Mouse (Mus musculus) CH12.LX (cell line): Measurements from ENCODE around the gene Olfr643. TPM values are rescaled to one million over a fixed set of nuclear protein-coding genes. Genes with fewer than 3 reads are reported as not detected.

ENCODE experiments used
- DNase-seq: peaks from one replicate; pipeline ENCODE4 v3.0.0-alpha.2; 2013; ENCODE audit errors: extremely low read depth
- H3K27ac ChIP-seq: 2 replicates; pipeline ENCODE4 v1.5.1; 2012; ENCODE audit warnings: low read depth, mild to moderate bottlenecking, control low read depth, moderate library complexity; ENCODE audit not compliant: insufficient read depth
- H3K27me3 ChIP-seq: replicated peaks from 2 replicates; pipeline ENCODE3; 2012; ENCODE audit warnings: inconsistent platforms
- H3K36me3 ChIP-seq, 2 experiments: replicated peaks in 1 of 2; 2 replicates each; pipeline versions ENCODE3 to v1.6.1; 2012; ENCODE audit warnings: inconsistent platforms in 1 of 2, low read length in 1 of 2, mild to moderate bottlenecking in 1 of 2, mixed read lengths in 1 of 2, moderate library complexity in 1 of 2; ENCODE audit not compliant: control insufficient read depth in 1 of 2, insufficient read depth in 1 of 2
- H3K4me1 ChIP-seq, 2 experiments: 2 replicates each; pipeline ENCODE4 v1.6.1; 2012; ENCODE audit warnings: inconsistent platforms in 1 of 2, moderate library complexity in 1 of 2; ENCODE audit not compliant: insufficient read depth in 2 of 2, control insufficient read depth in 1 of 2
- H3K4me2 ChIP-seq: 2 replicates; pipeline ENCODE4 v1.6.1; 2012; ENCODE audit warnings: low read depth, mild to moderate bottlenecking, control low read depth; ENCODE audit not compliant: poor library complexity, insufficient read depth, severe bottlenecking
- H3K4me3 ChIP-seq, 3 experiments: fragments of 150-350 bp in 1 of 3; sonication (generic) in 1 of 3; replicated peaks in 1 of 3; 2 replicates each; pipeline versions ENCODE3 to v1.5.1; 2011 to 2012; ENCODE audit warnings: low read depth in 2 of 3, low read length in 2 of 3, mild to moderate bottlenecking in 2 of 3, moderate library complexity in 2 of 3, control low read depth in 1 of 3, improper control_type of control experiment in 1 of 3, inconsistent platforms in 1 of 3, mixed read lengths in 1 of 3; ENCODE audit not compliant: poor library complexity in 1 of 3
- H3K79me2 ChIP-seq: replicated peaks from 2 replicates; pipeline ENCODE4 v1.6.1; 2012; ENCODE audit warnings: mild to moderate bottlenecking, moderate library complexity; ENCODE audit not compliant: control insufficient read depth, poor library complexity, insufficient read depth, severe bottlenecking; ENCODE audit errors: extremely low read depth
- H3K9ac ChIP-seq: 2 replicates; pipeline ENCODE4 v1.6.1; 2012; ENCODE audit warnings: low read depth, mild to moderate bottlenecking, control low read depth, moderate library complexity; ENCODE audit not compliant: insufficient read depth
- H3K9me3 ChIP-seq: replicated peaks from 2 replicates; pipeline ENCODE3; 2012; ENCODE audit warnings: low read length, inconsistent platforms, mixed read lengths
- BHLHE40 ChIP-seq: IDR thresholded peaks from 2 replicates; pipeline ENCODE4 v1.6.1; 2011; ENCODE audit warnings: mild to moderate bottlenecking, low read depth, low read length, improper control_type of control experiment
- E2F4 ChIP-seq: IDR thresholded peaks from 2 replicates; pipeline ENCODE4 v1.6.1; 2011; ENCODE audit warnings: low read depth, low read length, improper control_type of control experiment; ENCODE audit not compliant: insufficient replicate concordance
- ETS1 ChIP-seq: conservative IDR thresholded peaks from 2 replicates; pipeline ENCODE4 v1.6.1; 2012; ENCODE audit warnings: low read depth, mild to moderate bottlenecking, inconsistent platforms, low read length, improper control_type of control experiment, moderate library complexity
- GABPA ChIP-seq: IDR thresholded peaks from 2 replicates; pipeline ENCODE4 v1.6.1; 2012; ENCODE audit warnings: low read depth, low read length, improper control_type of control experiment, inconsistent platforms; ENCODE audit not compliant: insufficient replicate concordance
- IRF4 ChIP-seq: IDR thresholded peaks from 2 replicates; pipeline ENCODE4 v1.6.1; 2014; ENCODE audit warnings: low read depth, mild to moderate bottlenecking, inconsistent platforms, low read length, improper control_type of control experiment
- JUN ChIP-seq: IDR thresholded peaks from 2 replicates; pipeline ENCODE4 v1.6.1; 2011; ENCODE audit warnings: low read depth, mild to moderate bottlenecking, low read length, improper control_type of control experiment, moderate library complexity; ENCODE audit not compliant: insufficient read depth
- JUND ChIP-seq: conservative IDR thresholded peaks from 2 replicates; pipeline ENCODE4 v1.6.1; 2011; ENCODE audit warnings: low read depth, low read length, improper control_type of control experiment
- MAFK ChIP-seq: IDR thresholded peaks from 2 replicates; pipeline ENCODE4 v1.6.1; 2011; ENCODE audit warnings: low read length, improper control_type of control experiment; ENCODE audit not compliant: insufficient replicate concordance
- MAX ChIP-seq: IDR thresholded peaks from 2 replicates; pipeline ENCODE4 v1.6.1; 2011; ENCODE audit warnings: low read length, improper control_type of control experiment
- MXI1 ChIP-seq: IDR thresholded peaks from 2 replicates; pipeline ENCODE4 v1.6.1; 2011; ENCODE audit warnings: mild to moderate bottlenecking, low read depth, low read length, improper control_type of control experiment
- MYC ChIP-seq: IDR thresholded peaks from 2 replicates; pipeline ENCODE4 v1.6.1; 2011; ENCODE audit warnings: low read depth, mild to moderate bottlenecking, improper control_type of control experiment, low read length
- RAD21 ChIP-seq: IDR thresholded peaks from 2 replicates; pipeline ENCODE4 v1.6.1; 2011; ENCODE audit warnings: low read depth, mild to moderate bottlenecking, low read length, improper control_type of control experiment, moderate library complexity
- SIN3A ChIP-seq: IDR thresholded peaks from 2 replicates; pipeline ENCODE4 v1.6.1; 2012; ENCODE audit warnings: low read length, improper control_type of control experiment, inconsistent platforms
- USF1 ChIP-seq: IDR thresholded peaks from 2 replicates; pipeline ENCODE4 v1.6.1; 2014; ENCODE audit warnings: low read depth, mild to moderate bottlenecking, inconsistent platforms, low read length, improper control_type of control experiment
- USF2 ChIP-seq: conservative IDR thresholded peaks from 2 replicates; pipeline ENCODE4 v1.6.1; 2011; ENCODE audit warnings: low read depth, low read length, improper control_type of control experiment
- ZMIZ1 ChIP-seq: IDR thresholded peaks from 2 replicates; pipeline ENCODE4 v1.6.1; 2012; ENCODE audit warnings: low read depth, mild to moderate bottlenecking, inconsistent platforms, low read length, improper control_type of control experiment
- dilution Hi-C: fragments of 300-500 bp; cut with MboI; formaldehyde crosslinking; loops from 2 replicates; pipeline ENCODE4 v1.14.3; 2020; ENCODE audit warnings: low sequenced_read_pairs; ENCODE audit not compliant: extremely low pct_unique_long_range_greater_than_20kb, extremely low pct_ligation_motif_present
- in situ Hi-C: fragments of 300-500 bp; cut with MboI; formaldehyde crosslinking; loops from 3 replicates; pipeline ENCODE4 v1.14.3; 2019; ENCODE audit warnings: low sequenced_read_pairs, low pct_ligation_motif_present, low pct_unique_long_range_greater_than_20kb, mixed read lengths
- polyA plus RNA-seq: library from polyadenylated mRNA; unstranded; fragments of >175 nt; gene quantifications from 2 replicates; pipeline ENCODE4 v1.2.1, GENCODE M21; 2012; ENCODE audit warnings: low read depth; ENCODE audit not compliant: insufficient read length
- total RNA-seq, 2 experiments: library from RNA; depleted of rRNA; stranded (reverse); fragments of 300-350 nt in 1 of 2; fragments of >200 nt in 1 of 2; gene quantifications; 2 replicates each; pipeline ENCODE4 v1.2.3; 2012 to 2014

Gene Olfr643
- total and polyA plus RNA-seq, 3 experiments: not detected

GRCm38 (mm10) chr7:104059215-104059614 lies 78.0 kb downstream of the Olfr643 start:
- Histone ChIP-seq H3K79me2 (no peaks in the 10 kb centered on the region), H3K4me3 (no peak overlapping the region), H3K9me3 (no peaks in the 10 kb centered on the region), H3K36me3 (no peaks in the 10 kb centered on the region), H3K27ac (no peak overlapping the region), H3K9ac (no peak overlapping the region), H3K27me3 (no peaks in the 10 kb centered on the region), H3K4me1 (no peaks in the 10 kb centered on the region), H3K4me2 (no peak overlapping the region)
- no peak for TF ChIP-seq RAD21
- no peak for TF ChIP-seq USF1
- no peak for TF ChIP-seq MYC
- no peak for TF ChIP-seq E2F4
- no peak for DNase-seq
- in situ Hi-C loops: no loop called here
- dilution Hi-C loops: no loop called here

GRCm38 (mm10) chr7:104052566-104052965 lies 84.6 kb downstream of the Olfr643 start, which contains the start of gene Olfr642:
TSS of gene Olfr642 (minus strand) at chr7:104052666.
- Histone ChIP-seq H3K79me2 (no peaks in the 10 kb centered on the region), H3K9ac (no peak within 1 kb of the TSS), H3K27ac (no peak within 1 kb of the TSS), H3K4me3 (no peak within 1 kb of the TSS), H3K27me3 (no peaks in the 10 kb centered on the region), H3K9me3 (no peaks in the 10 kb centered on the region), H3K4me2 (no peak within 1 kb of the TSS), H3K4me1 (no peaks in the 10 kb centered on the region), H3K36me3 (no peaks in the 10 kb centered on the region)
- in situ Hi-C loops (no loop called here), dilution Hi-C loops (no loop called here)
- no peak for TF ChIP-seq SIN3A
- no peak for TF ChIP-seq JUN
- TF ChIP-seq MAFK: no peak
- no peak for TF ChIP-seq USF1
- TF ChIP-seq IRF4: no peak
- no peak for TF ChIP-seq MAX
- TF ChIP-seq JUND: no peak
- TF ChIP-seq MYC: no peak
- no peak for TF ChIP-seq USF2
- TF ChIP-seq ZMIZ1: no peak
- TF ChIP-seq ETS1: no peak
- TF ChIP-seq BHLHE40: no peak
- TF ChIP-seq GABPA: no peak
- TF ChIP-seq MXI1: no peak
- no peak for DNase-seq
